Mouse (Mus musculus) forebrain, embryonic 10.5 days (tissue): ENCODE measurements around the gene Vdr. TPM values are rescaled to one million over a fixed set of nuclear protein-coding genes. Genes with fewer than 3 reads are reported as not detected.

Experiments
- polyA plus RNA-seq: library from polyadenylated mRNA; unstranded; fragments of >200 nt; fragmentation: Nextera tagmentation; extraction: Ambion mirVana; gene quantifications from 2 replicates; pipeline ENCODE4 v1.2.1, GENCODE M21; 2016

Vdr gene
- polyA plus RNA-seq, 1 experiment from 2014 or later, result 0.67 TPM

Other genes starting within 250 kb of the Vdr start
- 40.7 and 41.9 TPM in 2 replicates for gene Rpap3, start 204.8 kb downstream of the Vdr start, polyA plus RNA-seq
- 0.11 and 0.12 TPM in 2 replicates for gene Endou, start 179.3 kb downstream of the Vdr start, polyA plus RNA-seq
- gene Rapgef3, start 142.7 kb downstream of the Vdr start, polyA plus RNA-seq, result 5.4 and 6.3 TPM in 2 replicates
- 28.7 and 32.2 TPM in 2 replicates for gene Slc48a1, start 132.1 kb downstream of the Vdr start, polyA plus RNA-seq
- gene Hdac7, start 66.1 kb downstream of the Vdr start, polyA plus RNA-seq, result 21.6 and 25.3 TPM in 2 replicates
- gene Tmem106c, start 53.6 kb upstream of the Vdr start, polyA plus RNA-seq, result 39.2 and 43.2 TPM in 2 replicates
- 183 and 190 TPM in 2 replicates for gene Col2a1, start 94.1 kb upstream of the Vdr start, polyA plus RNA-seq
- gene Pfkm, start 182.0 kb upstream of the Vdr start, polyA plus RNA-seq, result 37.8 and 38.2 TPM in 2 replicates
- gene Senp1, start 183.1 kb upstream of the Vdr start, polyA plus RNA-seq, result 48.9 and 49.4 TPM in 2 replicates